In genomic region chr13:104978176-104978575, GRCm38 (mm10) we compare ENCODE assay signal across 24 mouse cellular contexts.
DNase-seq lines count a peak whose midpoint lies in the region; ATAC-seq and TF ChIP-seq lines count a peak whose summit lies in the region.
"Had no signal": no experiment of that assay in that cellular context is flagged by ENCODE, and none has a peak within 500 bp of the region (broad histone marks: within the 10 kb centered on the region; RNA-seq: fewer than 3 reads in every experiment).

No protein-coding gene starts in this region.

- no peak for TF ChIP-seq CTCF in heart, postnatal 0 days (IDR thresholded peaks at IDR 0.05; ENCODE audit: low read depth)
- TF ChIP-seq CTCF in lung, embryonic 14.5 days (IDR thresholded peaks at IDR 0.05; ENCODE audit: low read depth) = no peak

- H3K4me2 ChIP-seq in heart, embryonic 15.5 days = no peak overlapping the region
- H3K4me2 ChIP-seq in heart, embryonic 12.5 days = no peak overlapping the region
- no peak overlapping the region for H3K4me2 ChIP-seq in heart, postnatal 0 days (ENCODE audit: low read depth, low read length)
- H3K4me2 ChIP-seq in lung, embryonic 14.5 days = no peak overlapping the region
- H3K4me2 ChIP-seq: embryonic facial prominence, embryonic 12.5 days; forebrain, embryonic 13.5 days; forebrain, embryonic 15.5 days had no signal

- H3K9ac ChIP-seq in heart, embryonic 15.5 days = no peak overlapping the region
- no peak overlapping the region for H3K9ac ChIP-seq in heart, embryonic 12.5 days
- H3K9ac ChIP-seq in heart, postnatal 0 days (replicated peaks; ENCODE audit: low read depth, low read length) = no peak overlapping the region
- H3K9ac ChIP-seq in lung, embryonic 14.5 days = no peak overlapping the region
- H3K9ac ChIP-seq: embryonic facial prominence, embryonic 12.5 days; forebrain, embryonic 13.5 days; forebrain, embryonic 15.5 days had no signal

- peaks cover 3% of the 10 kb centered on the region; the same call in 1 of the 2 replicates for H3K4me1 ChIP-seq in heart, embryonic 15.5 days (replicated peaks)
- H3K4me1 ChIP-seq in heart, embryonic 12.5 days (replicated peaks) = 0 out of 2 replicates have a peak, but pooled peaks cover 5% of the 10 kb centered on the region
- H3K4me1 ChIP-seq in heart, postnatal 0 days (ENCODE audit: control insufficient read depth, insufficient read depth) = no peaks in the 10 kb centered on the region
- no peaks in the 10 kb centered on the region for H3K4me1 ChIP-seq in lung, embryonic 14.5 days (ENCODE audit: insufficient read depth)
- H3K4me1 ChIP-seq: forebrain, embryonic 13.5 days; forebrain, embryonic 15.5 days had no signal

- peak; percentile 31 for DNase-seq in heart, postnatal 0 days (ENCODE audit: low spot score)
- DNase-seq in heart, postnatal 14 days = no peak
- peak; percentile 59 for DNase-seq in lung, embryonic 14.5 days
- no peak for DNase-seq in lung, adult 18-20 months
- DNase-seq: adrenal gland, adult 8-10 months; adrenal gland, postnatal 14 days; adrenal gland, postnatal 36 days; B cell, adult 2 months; cerebellum, adult 11-12 months; cerebellum, adult 2 months; cerebellum, adult 9-10 months; cerebellum, postnatal 10 days; cerebellum, postnatal 25 days had no signal

- peak overlapping the region; percentile 56 for H3K27ac ChIP-seq in heart, embryonic 15.5 days
- no peak overlapping the region for H3K27ac ChIP-seq in heart, embryonic 12.5 days (ENCODE audit: poor library complexity, severe bottlenecking)
- peak overlapping the region; percentile 30 for H3K27ac ChIP-seq in heart, postnatal 0 days (ENCODE audit: low read depth)
- no peak overlapping the region for H3K27ac ChIP-seq in lung, embryonic 14.5 days (ENCODE audit: low read depth)
- H3K27ac ChIP-seq: embryonic facial prominence, embryonic 10.5 days; embryonic facial prominence, embryonic 12.5 days; forebrain, embryonic 13.5 days; forebrain, embryonic 15.5 days had no signal

- ATAC-seq in heart, embryonic 15.5 days (replicated peaks; ENCODE audit: insufficient number of reproducible peaks, insufficient read depth, low FRiP score, low read depth) = no peak
- ATAC-seq in heart, embryonic 12.5 days (ENCODE audit: insufficient number of reproducible peaks, low FRiP score) = no peak
- ATAC-seq in heart, postnatal 0 days (ENCODE audit: insufficient read depth, low read depth) = peak; percentile 51
- peak; percentile 44; the same call in 1 of the 2 replicates for ATAC-seq in lung, embryonic 14.5 days (ENCODE audit: insufficient read depth)
- ATAC-seq: activated CD4-positive, CD25-positive, alpha-beta regulatory T cell, adult 4 months; CD4-positive, CD25-positive, alpha-beta regulatory T cell, adult 4 months; forebrain, embryonic 13.5 days; forebrain, embryonic 15.5 days; Patski had no signal

- H3K4me3 ChIP-seq in heart, embryonic 15.5 days = no peak overlapping the region
- H3K4me3 ChIP-seq in heart, embryonic 12.5 days = no peak overlapping the region
- H3K4me3 ChIP-seq in heart, postnatal 0 days (ENCODE audit: low read depth, low read length) = no peak overlapping the region
- no peak overlapping the region for H3K4me3 ChIP-seq in lung, embryonic 14.5 days (ENCODE audit: low read depth, low read length)
- H3K4me3 ChIP-seq: embryonic facial prominence, embryonic 10.5 days; embryonic facial prominence, embryonic 12.5 days; forebrain, embryonic 13.5 days; forebrain, embryonic 15.5 days had no signal

- intact Hi-C loops in heart, postnatal 14 days (cut with DNase I) = no loop called here

- H3K36me3 ChIP-seq in heart, embryonic 15.5 days = no peaks in the 10 kb centered on the region; the same call in 1 of the 2 replicates
- peaks cover 13% of the 10 kb centered on the region for H3K36me3 ChIP-seq in heart, embryonic 12.5 days
- peaks cover 8% of the 10 kb centered on the region; the same call in 1 of the 2 replicates for H3K36me3 ChIP-seq in heart, postnatal 0 days (replicated peaks; ENCODE audit: control insufficient read depth, insufficient read depth, low read length)
- no peaks in the 10 kb centered on the region for H3K36me3 ChIP-seq in lung, embryonic 14.5 days (ENCODE audit: insufficient read depth)
- H3K36me3 ChIP-seq: embryonic facial prominence, embryonic 10.5 days; embryonic facial prominence, embryonic 12.5 days; G1E had no signal

- 13% methylated on average over 1 of the region's 1 CpGs for WGBS in heart, embryonic 15.5 days
- WGBS in heart, embryonic 12.5 days = 16% methylated on average over 1 of the region's 1 CpGs
- 8% methylated on average over 1 of the region's 1 CpGs for WGBS in heart, postnatal 0 days
- WGBS in lung, embryonic 14.5 days = 14% methylated on average over 1 of the region's 1 CpGs

- no peak for TF ChIP-seq EP300 in heart, postnatal 0 days (IDR thresholded peaks at IDR 0.05; ENCODE audit: low read depth)

- H3K27me3 ChIP-seq in heart, embryonic 15.5 days = no peaks in the 10 kb centered on the region
- H3K27me3 ChIP-seq in heart, embryonic 12.5 days (replicated peaks) = no peaks in the 10 kb centered on the region
- H3K27me3 ChIP-seq in heart, postnatal 0 days (ENCODE audit: control insufficient read depth, insufficient read depth, low read length) = no peaks in the 10 kb centered on the region
- H3K27me3 ChIP-seq in lung, embryonic 14.5 days (ENCODE audit: insufficient read depth, low read length) = no peaks in the 10 kb centered on the region
- H3K27me3 ChIP-seq: CH12.LX; embryonic facial prominence, embryonic 12.5 days; forebrain, embryonic 13.5 days; forebrain, embryonic 15.5 days had no signal

- H3K9me3 ChIP-seq in heart, embryonic 15.5 days (replicated peaks) = no peaks in the 10 kb centered on the region; the same call in 1 of the 2 replicates
- no peaks in the 10 kb centered on the region for H3K9me3 ChIP-seq in heart, embryonic 12.5 days (replicated peaks)
- H3K9me3 ChIP-seq in heart, postnatal 0 days (replicated peaks; ENCODE audit: control insufficient read depth, low read length) = no peaks in the 10 kb centered on the region; the same call in 1 of the 2 replicates
- H3K9me3 ChIP-seq in lung, embryonic 14.5 days (ENCODE audit: low read depth, low read length) = no peaks in the 10 kb centered on the region
- H3K9me3 ChIP-seq: embryonic facial prominence, embryonic 10.5 days; embryonic facial prominence, embryonic 12.5 days; forebrain, embryonic 13.5 days; forebrain, embryonic 15.5 days; G1E had no signal

Comparison
In these comparisons a context has a peak if more than half of its experiments do, and no peak if none do; other contexts are left out.
1. ATAC-seq: peak in heart, postnatal 0 days (single experiment) and lung, embryonic 14.5 days (single experiment); none in heart, embryonic 15.5 days (single experiment) and heart, embryonic 12.5 days (single experiment).
2. H3K27ac ChIP-seq: peak in heart, embryonic 15.5 days (single experiment) and heart, postnatal 0 days (single experiment); none in heart, embryonic 12.5 days (single experiment) and lung, embryonic 14.5 days (single experiment).
3. DNase-seq: peak in heart, postnatal 0 days (single experiment) and lung, embryonic 14.5 days (single experiment); none in heart, postnatal 14 days (0 of 2) and lung, adult 18-20 months (0 of 2).